Comparison of ENCODE assay signal across 8 mouse cellular contexts in the genomic region with DNA sequence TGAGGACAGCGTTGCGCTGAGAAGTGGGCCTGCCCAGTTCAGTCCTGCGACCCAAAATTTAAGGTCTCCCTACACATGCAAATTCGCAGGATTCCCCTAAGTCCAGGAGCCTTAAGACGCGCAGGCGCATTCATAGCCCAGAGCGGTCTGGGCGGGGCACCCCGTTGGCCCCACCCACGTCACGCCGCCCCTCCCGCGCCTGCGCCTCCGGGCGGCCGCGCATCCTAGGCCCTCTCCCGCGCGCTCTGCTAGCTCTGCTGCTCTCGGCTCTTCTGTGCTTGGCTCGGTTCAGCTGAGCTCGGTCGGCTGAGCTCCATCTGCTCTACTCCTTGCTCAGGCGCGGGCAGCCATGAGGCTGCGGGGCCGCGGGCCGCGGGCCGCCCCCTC. TPM values are rescaled to one million over a fixed set of nuclear protein-coding genes. Genes with fewer than 3 reads are reported as not detected.
DNase-seq lines count a peak whose midpoint lies in the region; ATAC-seq and TF ChIP-seq lines count a peak whose summit lies in the region.

TSS of gene Lpcat1 (plus strand) at position 164 of the 387 bp plus-strand sequence.

- H3K9me3 ChIP-seq in embryonic facial prominence, embryonic 15.5 days (replicated peaks): no peaks in the 10 kb centered on the region
- H3K9me3 ChIP-seq in limb, embryonic 13.5 days: no peaks in the 10 kb centered on the region
- no peaks in the 10 kb centered on the region for H3K9me3 ChIP-seq in midbrain, embryonic 15.5 days

- no peak for TF ChIP-seq POLR2A in bone marrow macrophage, adult 2 months (IDR thresholded peaks at IDR 0.05; ENCODE audit: borderline replicate concordance, low read depth, low read length)

- no peak for TF ChIP-seq CTCF in bone marrow macrophage, adult 2 months (IDR thresholded peaks at IDR 0.05; ENCODE audit: low read depth, low read length)

- H3K4me2 ChIP-seq in embryonic facial prominence, embryonic 15.5 days (replicated peaks): peak within 1 kb of the TSS; percentile 84
- H3K4me2 ChIP-seq in limb, embryonic 13.5 days (replicated peaks): peak within 1 kb of the TSS; percentile 91
- H3K4me2 ChIP-seq in midbrain, embryonic 15.5 days: peak within 1 kb of the TSS; percentile 84

- peak within 1 kb of the TSS; percentile 41 for H3K27ac ChIP-seq in bone marrow macrophage, adult 2 months (ENCODE audit: insufficient read depth, low read depth, low read length)
- peak within 1 kb of the TSS; percentile 97 for H3K27ac ChIP-seq in embryonic facial prominence, embryonic 15.5 days (replicated peaks)
- peak within 1 kb of the TSS; percentile 99 for H3K27ac ChIP-seq in limb, embryonic 13.5 days
- peak within 1 kb of the TSS; percentile 97 for H3K27ac ChIP-seq in midbrain, embryonic 15.5 days

- no peaks in the 10 kb centered on the region for H3K36me3 ChIP-seq in embryonic facial prominence, embryonic 15.5 days
- peaks cover 10% of the 10 kb centered on the region; the same call in 1 of the 2 replicates for H3K36me3 ChIP-seq in limb, embryonic 13.5 days
- no peaks in the 10 kb centered on the region for H3K36me3 ChIP-seq in midbrain, embryonic 15.5 days (replicated peaks)

- under 1% methylated on average over 34 of the region's 35 CpGs for WGBS in embryonic facial prominence, embryonic 15.5 days
- WGBS in limb, embryonic 13.5 days: under 1% methylated on average over 35 of the region's 35 CpGs
- WGBS in midbrain, embryonic 15.5 days: 0% methylated on average over 35 of the region's 35 CpGs

- H3K4me3 ChIP-seq in bone marrow macrophage, adult 2 months (ENCODE audit: insufficient read depth, low read length): peak within 1 kb of the TSS; percentile 90
- H3K4me3 ChIP-seq in embryonic facial prominence, embryonic 15.5 days (replicated peaks): peak within 1 kb of the TSS; percentile 92
- peak within 1 kb of the TSS; percentile 87 for H3K4me3 ChIP-seq in limb, embryonic 13.5 days
- peak within 1 kb of the TSS; percentile 87 for H3K4me3 ChIP-seq in midbrain, embryonic 15.5 days

- peaks cover 22% of the 10 kb centered on the region for H3K4me1 ChIP-seq in bone marrow macrophage, adult 2 months (ENCODE audit: control insufficient read depth, insufficient read depth, low read length)
- H3K4me1 ChIP-seq in embryonic facial prominence, embryonic 15.5 days: peaks cover 33% of the 10 kb centered on the region
- peaks cover 41% of the 10 kb centered on the region for H3K4me1 ChIP-seq in limb, embryonic 13.5 days
- peaks cover 29% of the 10 kb centered on the region for H3K4me1 ChIP-seq in midbrain, embryonic 15.5 days

- no peaks in the 10 kb centered on the region for H3K27me3 ChIP-seq in embryonic facial prominence, embryonic 15.5 days
- H3K27me3 ChIP-seq in limb, embryonic 13.5 days: no peaks in the 10 kb centered on the region
- H3K27me3 ChIP-seq in midbrain, embryonic 15.5 days (replicated peaks): no peaks in the 10 kb centered on the region

- peak; percentile 95 for DNase-seq in A20 (ENCODE audit: low read depth, low spot score)
- DNase-seq in heart, adult 8-10 months (ENCODE audit: low spot score): peak; percentile 77
- DNase-seq in kidney, adult 8-10 months: peak; percentile 69 to 80
- DNase-seq in spleen, adult 18-20 months: peak; percentile 88 to 92

- peak within 1 kb of the TSS; percentile 85 for H3K9ac ChIP-seq in embryonic facial prominence, embryonic 15.5 days
- peak within 1 kb of the TSS; percentile 95 for H3K9ac ChIP-seq in limb, embryonic 13.5 days
- peak within 1 kb of the TSS; percentile 96 for H3K9ac ChIP-seq in midbrain, embryonic 15.5 days

- peak; percentile 95 for ATAC-seq in embryonic facial prominence, embryonic 15.5 days (ENCODE audit: insufficient number of reproducible peaks, low FRiP score, low TSS enrichment, low read depth)
- ATAC-seq in limb, embryonic 13.5 days (ENCODE audit: low FRiP score, low read depth): peak; percentile 97
- ATAC-seq in midbrain, embryonic 15.5 days (replicated peaks): peak; percentile 97

RNA-seq across cellular contexts. Expression of gene Lpcat1, which starts in this region (rescaled TPM):
- polyA plus RNA-seq in bone marrow macrophage, adult 2 months (2012; ENCODE audit: insufficient read depth, insufficient read length, missing spikeins): 39.5 and 45.3 TPM in 2 replicates
- 31.8 and 35.0 TPM in 2 replicates for polyA plus RNA-seq in embryonic facial prominence, embryonic 15.5 days (2015; fragmentation: Nextera tagmentation; extraction: Ambion mirVana)
- 1 to 10 TPM; 6.8 to 9.6 (median 7.5) TPM for total RNA-seq in heart, adult 8-10 months (2022)
- 53.0 and 53.6 TPM in 2 replicates for polyA plus RNA-seq in limb, embryonic 13.5 days (2015; fragmentation: Nextera tagmentation; extraction: Ambion mirVana)
- polyA plus RNA-seq in midbrain, embryonic 15.5 days (2015; fragmentation: Nextera tagmentation; extraction: Ambion mirVana): 64.4 and 66.7 TPM in 2 replicates

Comparison
In these comparisons a context has a peak if more than half of its experiments do, and no peak if none do; other contexts are left out.
1. Peak in every context shown above with its lines: DNase-seq, ATAC-seq, H3K4me3 ChIP-seq and H3K27ac ChIP-seq.
2. H3K27ac ChIP-seq: peak in every context shown above with its lines; median percentile 99 in limb, embryonic 13.5 days; 97 in embryonic facial prominence, embryonic 15.5 days; 97 in midbrain, embryonic 15.5 days; 41 in bone marrow macrophage, adult 2 months.